Mouse (Mus musculus) E14TG2a.4 (cell line): ENCODE results near the gene Map4k4.

ENCODE experiments used
- CTCF ChIP-seq: conservative IDR thresholded peaks from 2 replicates; pipeline ENCODE4 v1.5.1; 2014; ENCODE audit warnings: low read length
- POU5F1 ChIP-seq: IDR thresholded peaks from 2 replicates; pipeline ENCODE4 v1.6.1; 2014; ENCODE audit warnings: low read length, borderline replicate concordance

DNA sequence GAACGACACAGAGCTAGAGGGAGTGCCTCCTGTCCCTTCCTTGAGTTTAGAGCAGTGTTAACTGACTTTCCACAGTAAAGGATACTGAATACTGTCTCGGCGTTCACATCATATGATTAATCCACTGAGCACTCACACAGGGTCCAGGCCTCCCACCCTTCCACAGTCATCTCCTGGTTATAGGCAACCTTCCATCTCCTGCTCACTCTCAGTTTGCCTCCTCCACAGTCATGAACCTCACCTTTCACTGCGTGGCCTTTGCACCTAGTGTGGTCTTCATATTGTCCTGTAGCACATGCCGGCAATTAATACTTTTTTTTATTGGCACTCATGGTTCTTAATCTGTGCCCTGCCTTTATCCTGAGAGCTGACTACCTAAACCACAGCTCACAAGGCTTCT, 128.9 kb downstream of the Map4k4 start:
- no peak for TF ChIP-seq POU5F1
- TF ChIP-seq CTCF: no peak
